Mouse (Mus musculus) thymus, adult 2 months (tissue): ENCODE results near the gene Selenbp2.
"Not testable (repeated sequence)": the region's sequence is repeated elsewhere in the genome, so short reads cannot be mapped to it uniquely, and the experiment has no call there.

Experiments used
- CTCF ChIP-seq: fragments of 200-500 bp; IDR thresholded peaks from 2 replicates; pipeline ENCODE4 v1.5.1; 2012; ENCODE audit warnings: mild to moderate bottlenecking, control low read depth, low read length, moderate library complexity, borderline replicate concordance; ENCODE audit not compliant: control insufficient read depth, poor library complexity, insufficient read depth; ENCODE audit errors: extremely low read depth
- POLR2A ChIP-seq: fragments of 200-500 bp; IDR thresholded peaks from 2 replicates; pipeline ENCODE4 v1.6.1; 2012; ENCODE audit warnings: mild to moderate bottlenecking, low read length, control low read depth, moderate library complexity; ENCODE audit not compliant: control insufficient read depth, poor library complexity, insufficient read depth; ENCODE audit errors: extremely low read depth

GRCm38 (mm10) chr3:94703364-94703763 is 10.0 kb downstream of the Selenbp2 start:
- not testable (repeated sequence) for TF ChIP-seq POLR2A, CTCF
